Mouse (Mus musculus) c-Kit-positive CD71-positive TER-119-positive erythroid progenitor cells, embryonic 14.5 days (primary cell): ENCODE measurements around the gene Pbp2.

Experiments used
- DNase-seq: peaks from one replicate; pipeline ENCODE4 v3.0.0-alpha.2; 2013; ENCODE audit warnings: low spot score

Pbp2 gene

DNA sequence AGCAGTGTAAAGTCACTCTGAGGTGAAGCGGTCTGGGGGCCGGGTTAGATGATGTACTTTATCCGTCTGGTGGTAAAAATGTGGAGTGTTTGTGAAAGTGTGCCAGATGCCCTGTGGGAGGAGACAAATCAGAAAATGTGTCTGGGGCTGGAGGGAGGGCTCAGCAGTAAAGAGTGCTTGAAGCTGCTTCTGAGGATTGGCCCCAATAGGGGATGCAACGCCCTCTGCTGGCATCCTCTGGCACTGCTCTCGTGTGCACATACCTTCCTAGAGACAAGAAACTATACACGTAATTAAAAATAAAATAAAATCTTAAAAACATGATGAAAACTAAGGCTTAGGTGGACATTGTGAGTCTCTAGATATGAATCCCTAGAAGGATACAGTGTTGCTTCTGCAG lies 49.8 kb downstream of the Pbp2 start:
- no peak for DNase-seq
